Mouse (Mus musculus) forebrain, embryonic 16.5 days (tissue): Measurements from ENCODE around the gene Heatr1. TPM values are rescaled to one million over a fixed set of nuclear protein-coding genes. Genes with fewer than 3 reads are reported as not detected.
A peak's percentile ranks its signal among the peaks of the same experiment; 100 is the strongest.

Experiments used
- ATAC-seq: fragments of 200-750 bp; cut with Nextera tagmentation; 2 replicates; pipeline ENCODE4 v1.8.0; 2017; ENCODE audit warnings: mild to moderate bottlenecking, moderate library complexity
- H3K27ac ChIP-seq: fragments of 300-500 bp; sonication (generic); 2 replicates; pipeline ENCODE4 v1.5.1; 2014; ENCODE audit warnings: low read length, control low read depth
- H3K27me3 ChIP-seq: fragments of 300-500 bp; sonication (generic); replicated peaks from 2 replicates; pipeline ENCODE4 v1.6.1; 2014; ENCODE audit warnings: low read length; ENCODE audit not compliant: control insufficient read depth, insufficient read depth
- H3K36me3 ChIP-seq: fragments of 300-500 bp; sonication (generic); 2 replicates; pipeline ENCODE4 v1.6.1; 2014; ENCODE audit not compliant: control insufficient read depth, insufficient read depth
- H3K4me1 ChIP-seq: fragments of 300-500 bp; sonication (generic); replicated peaks from 2 replicates; pipeline ENCODE4 v1.6.1; 2014; ENCODE audit warnings: low read length; ENCODE audit not compliant: control insufficient read depth, insufficient read depth
- H3K4me2 ChIP-seq: fragments of 300-500 bp; sonication (generic); 2 replicates; pipeline ENCODE4 v1.6.1; 2014; ENCODE audit warnings: mild to moderate bottlenecking, low read length, control low read depth
- H3K4me3 ChIP-seq: fragments of 300-500 bp; sonication (generic); replicated peaks from 2 replicates; pipeline ENCODE4 v1.5.1; 2014; ENCODE audit warnings: mild to moderate bottlenecking, low read length, control low read depth
- H3K9ac ChIP-seq: fragments of 300-500 bp; sonication (generic); replicated peaks from 2 replicates; pipeline ENCODE4 v1.6.1; 2014; ENCODE audit warnings: low read depth, low read length, control low read depth
- H3K9me3 ChIP-seq: fragments of 300-500 bp; sonication (generic); 2 replicates; pipeline ENCODE4 v1.6.1; 2016; ENCODE audit warnings: low read length; ENCODE audit not compliant: control insufficient read depth
- WGBS: fragments of 180-500 bp; shearing (Covaris S2); extraction: QIAGEN DNeasy Blood & Tissue Kit; methylation state at CpG from one replicate; pipeline ENCODE4 v1.1.7; 2014; 5-methylcytosine and 5-hydroxymethylcytosine counted together
- polyA plus RNA-seq: library from polyadenylated mRNA; unstranded; fragments of >200 nt; fragmentation: Nextera tagmentation; extraction: Ambion mirVana; gene quantifications from 2 replicates; pipeline ENCODE4 v1.2.1, GENCODE M21; 2015

The Heatr1 gene
- 17.8 and 18.9 TPM in 2 replicates for polyA plus RNA-seq

DNA sequence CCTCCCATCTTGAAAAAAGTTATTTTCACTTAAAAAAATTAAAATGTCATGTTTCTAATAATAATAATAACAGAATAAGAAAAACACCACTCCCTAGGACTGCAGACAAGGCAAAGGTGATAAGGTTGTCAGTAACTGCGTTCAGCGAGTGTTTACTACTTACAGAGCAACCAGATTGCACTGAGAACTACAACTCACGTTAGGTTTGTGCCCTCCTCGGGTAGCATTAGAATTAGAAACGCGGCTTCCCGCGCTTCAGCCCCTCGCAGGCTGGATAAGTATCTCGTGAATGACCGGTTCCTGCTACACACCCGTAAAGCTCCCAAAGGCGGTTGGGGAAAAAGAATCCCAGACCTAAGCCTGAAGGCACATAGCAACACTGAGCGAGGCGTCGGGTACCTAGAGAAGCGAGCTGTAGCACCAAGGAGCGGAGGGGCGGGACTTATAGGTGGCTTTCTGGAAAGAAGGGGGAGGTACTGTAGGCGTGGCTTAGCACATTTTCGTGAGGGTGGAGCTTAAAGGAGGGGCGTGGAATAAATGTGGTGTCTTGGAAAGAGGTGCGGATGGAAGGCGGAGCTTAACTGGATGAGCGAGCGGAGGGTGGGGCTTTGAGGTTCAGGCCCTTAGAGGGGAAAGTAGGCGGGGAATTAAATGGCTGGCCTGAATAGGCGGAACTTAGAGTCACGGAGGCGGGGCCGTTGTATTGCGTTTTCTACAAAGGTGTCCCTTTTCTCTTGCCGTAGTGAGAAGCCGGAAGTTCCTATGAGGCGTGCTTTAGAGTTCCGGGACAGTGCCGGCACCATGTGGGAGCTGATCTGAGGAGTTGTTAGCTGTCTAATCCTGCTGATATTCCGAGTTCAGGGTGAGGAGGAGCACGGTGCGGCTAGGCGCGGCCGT lies at the start of gene Heatr1:
Gene Heatr1 (plus strand): TSS at position 419 of the 897 bp plus-strand sequence.
- peak; percentile 94 for ATAC-seq
- Histone ChIP-seq H3K27ac (peak within 1 kb of the TSS; percentile 49), H3K4me2 (peak within 1 kb of the TSS; percentile 69), H3K9me3 (no peaks in the 10 kb centered on the region), H3K27me3 (peaks cover 9% of the 10 kb centered on the region; the same call in 1 of the 2 replicates), H3K4me1 (peaks cover 7% of the 10 kb centered on the region), H3K4me3 (peak within 1 kb of the TSS; percentile 74), H3K9ac (peak within 1 kb of the TSS; percentile 51), H3K36me3 (0 out of 2 replicates have a peak, but pooled peaks cover 4% of the 10 kb centered on the region)
- under 1% methylated on average over 43 of the region's 43 CpGs for WGBS

DNA sequence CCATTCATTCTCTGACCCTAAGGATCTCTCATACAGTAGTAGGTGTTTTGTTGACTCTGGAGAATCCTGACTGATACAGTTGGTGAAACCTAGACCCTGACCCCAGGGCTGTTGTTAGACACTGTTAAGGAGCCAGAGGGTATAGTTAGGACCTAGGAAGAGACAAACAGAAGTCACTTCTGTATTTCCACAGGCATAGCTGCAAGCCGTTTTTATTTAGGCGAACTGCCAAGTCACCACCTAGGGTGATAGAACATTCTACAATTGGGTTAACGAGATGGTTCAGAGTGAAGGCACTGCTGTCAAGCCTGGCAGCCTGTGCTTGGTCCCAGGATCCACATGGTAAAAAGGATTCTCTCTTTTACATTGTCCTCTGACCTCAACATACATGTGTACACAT lies 48.0 kb upstream of the Heatr1 start:
- no peaks in the 10 kb centered on the region for H3K9me3 ChIP-seq
- no peaks in the 10 kb centered on the region for H3K36me3 ChIP-seq
- H3K27ac ChIP-seq = no peak overlapping the region
- H3K4me2 ChIP-seq = no peak overlapping the region
- H3K9ac ChIP-seq = no peak overlapping the region
- no peak overlapping the region for H3K4me3 ChIP-seq
- WGBS = 47% methylated on average over 3 of the region's 3 CpGs
- no peaks in the 10 kb centered on the region for H3K4me1 ChIP-seq
- ATAC-seq = no peak
- no peaks in the 10 kb centered on the region for H3K27me3 ChIP-seq

DNA sequence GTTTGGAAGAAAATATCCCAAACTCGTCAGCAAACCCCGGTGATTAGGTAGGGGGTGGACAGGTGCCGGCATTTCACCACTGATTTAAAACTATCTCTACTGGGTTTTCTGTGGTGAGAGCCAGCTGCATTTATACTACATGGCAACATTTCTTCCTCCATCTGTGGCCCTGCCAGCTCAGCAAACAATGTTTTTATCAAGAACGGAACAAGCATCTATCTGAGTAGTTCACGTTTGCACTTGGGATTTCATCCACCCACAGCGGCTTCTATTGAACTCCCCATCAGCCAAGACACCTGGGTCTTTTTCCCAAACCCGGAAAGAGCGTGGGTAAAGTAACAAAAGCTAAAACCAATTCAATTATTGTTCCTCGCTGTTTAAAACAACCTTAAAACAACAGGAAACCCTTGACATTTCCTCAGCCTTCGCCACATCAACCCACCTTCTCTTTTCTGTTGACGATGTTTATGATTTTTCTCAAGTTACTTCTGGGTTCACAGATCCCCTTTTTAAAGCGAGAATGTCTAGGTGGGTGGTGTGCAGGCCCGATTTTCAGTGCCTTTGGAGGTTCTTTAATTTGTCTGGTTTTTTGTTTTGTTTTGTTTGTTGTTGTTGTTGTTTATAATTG lies 45.5 kb upstream of the Heatr1 start:
- no peaks in the 10 kb centered on the region for H3K36me3 ChIP-seq
- no peak overlapping the region for H3K9ac ChIP-seq
- H3K4me2 ChIP-seq = no peak overlapping the region
- H3K27ac ChIP-seq = no peak overlapping the region
- no peaks in the 10 kb centered on the region for H3K27me3 ChIP-seq
- H3K4me1 ChIP-seq = no peaks in the 10 kb centered on the region
- ATAC-seq = no peak
- H3K4me3 ChIP-seq = no peak overlapping the region
- no peaks in the 10 kb centered on the region for H3K9me3 ChIP-seq
- 77% methylated on average over 13 of the region's 13 CpGs for WGBS

DNA sequence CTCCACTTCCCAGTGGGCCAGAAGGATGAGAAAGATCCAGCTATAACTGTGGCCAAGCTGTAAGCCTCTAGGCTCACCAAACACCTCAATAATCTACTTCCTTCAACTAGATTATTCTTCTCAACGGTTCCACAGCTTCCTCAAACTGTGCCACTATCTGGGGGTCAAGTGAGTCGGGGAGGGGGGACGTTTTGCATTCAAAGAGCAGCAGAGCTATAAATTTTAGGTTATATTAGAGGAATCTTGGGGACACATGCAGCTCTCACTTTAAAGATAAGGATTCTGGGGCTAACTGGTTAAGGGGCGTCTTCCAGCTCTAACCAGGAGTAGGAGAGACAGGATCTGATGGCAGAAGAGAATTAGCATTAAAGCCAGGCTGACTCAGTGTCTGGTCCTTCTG lies 38.6 kb upstream of the Heatr1 start:
- ATAC-seq = no peak
- no peaks in the 10 kb centered on the region for H3K36me3 ChIP-seq

DNA sequence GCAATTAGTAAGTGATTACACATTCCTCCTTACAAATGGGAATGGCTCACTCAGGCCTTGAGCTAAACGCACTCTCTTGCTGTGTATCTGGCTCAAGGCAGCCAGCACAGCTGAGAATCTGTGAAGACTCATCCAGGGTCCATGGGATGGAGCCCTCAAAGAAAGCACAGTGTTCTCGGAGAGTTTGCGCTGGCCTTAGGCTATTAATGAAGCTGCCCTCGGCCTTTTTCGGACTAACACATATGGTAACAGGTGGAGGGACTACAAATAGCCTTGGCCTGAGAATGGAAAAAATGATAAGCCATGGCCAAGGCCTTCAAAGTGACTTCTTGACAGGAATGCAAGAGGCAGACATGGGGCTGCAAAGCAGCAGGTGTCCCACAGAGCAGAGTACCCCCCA lies 37.3 kb upstream of the Heatr1 start:
- H3K27me3 ChIP-seq = no peaks in the 10 kb centered on the region
- 82% methylated on average over 5 of the region's 5 CpGs for WGBS
- H3K4me1 ChIP-seq = no peaks in the 10 kb centered on the region
- H3K4me3 ChIP-seq = no peak overlapping the region
- H3K4me2 ChIP-seq = no peak overlapping the region
- no peaks in the 10 kb centered on the region for H3K36me3 ChIP-seq
- H3K9me3 ChIP-seq = no peaks in the 10 kb centered on the region
- no peak overlapping the region for H3K27ac ChIP-seq
- no peak for ATAC-seq
- H3K9ac ChIP-seq = no peak overlapping the region

More for the DNA sequence above, 38.6 kb upstream of the Heatr1 start:
- H3K27me3 ChIP-seq = no peaks in the 10 kb centered on the region
- no peaks in the 10 kb centered on the region for H3K9me3 ChIP-seq
- 71% methylated on average over 4 of the region's 4 CpGs for WGBS
- H3K27ac ChIP-seq = no peak overlapping the region
- H3K4me2 ChIP-seq = no peak overlapping the region
- no peaks in the 10 kb centered on the region for H3K4me1 ChIP-seq
- H3K4me3 ChIP-seq = no peak overlapping the region
- no peak overlapping the region for H3K9ac ChIP-seq

DNA sequence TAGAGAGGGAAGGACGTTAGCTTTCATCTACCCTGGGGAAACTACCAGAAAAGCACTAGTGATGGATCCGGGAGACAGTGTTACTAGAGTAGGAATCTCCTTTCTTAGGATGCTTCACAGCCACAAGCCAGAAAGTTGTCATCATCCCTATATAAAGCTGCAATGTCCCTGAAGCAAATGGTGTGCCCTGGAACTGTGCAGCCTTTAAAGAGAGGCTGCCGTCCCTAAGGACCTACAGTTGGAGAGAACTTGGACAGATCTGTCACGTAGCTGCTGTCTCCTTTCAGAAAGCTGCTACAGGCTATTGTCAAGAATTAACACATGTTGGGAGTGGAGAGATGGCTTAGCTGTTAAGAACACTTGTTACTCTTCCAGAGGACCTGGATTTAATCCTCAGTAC lies 33.3 kb upstream of the Heatr1 start:
- no peak overlapping the region for H3K27ac ChIP-seq
- H3K36me3 ChIP-seq = no peaks in the 10 kb centered on the region
- H3K27me3 ChIP-seq = no peaks in the 10 kb centered on the region
- no peak for ATAC-seq
- no peak overlapping the region for H3K4me2 ChIP-seq
- H3K4me1 ChIP-seq = no peaks in the 10 kb centered on the region
- 81% methylated on average over 4 of the region's 4 CpGs for WGBS
- H3K4me3 ChIP-seq = no peak overlapping the region
- H3K9me3 ChIP-seq = no peaks in the 10 kb centered on the region
- no peak overlapping the region for H3K9ac ChIP-seq

DNA sequence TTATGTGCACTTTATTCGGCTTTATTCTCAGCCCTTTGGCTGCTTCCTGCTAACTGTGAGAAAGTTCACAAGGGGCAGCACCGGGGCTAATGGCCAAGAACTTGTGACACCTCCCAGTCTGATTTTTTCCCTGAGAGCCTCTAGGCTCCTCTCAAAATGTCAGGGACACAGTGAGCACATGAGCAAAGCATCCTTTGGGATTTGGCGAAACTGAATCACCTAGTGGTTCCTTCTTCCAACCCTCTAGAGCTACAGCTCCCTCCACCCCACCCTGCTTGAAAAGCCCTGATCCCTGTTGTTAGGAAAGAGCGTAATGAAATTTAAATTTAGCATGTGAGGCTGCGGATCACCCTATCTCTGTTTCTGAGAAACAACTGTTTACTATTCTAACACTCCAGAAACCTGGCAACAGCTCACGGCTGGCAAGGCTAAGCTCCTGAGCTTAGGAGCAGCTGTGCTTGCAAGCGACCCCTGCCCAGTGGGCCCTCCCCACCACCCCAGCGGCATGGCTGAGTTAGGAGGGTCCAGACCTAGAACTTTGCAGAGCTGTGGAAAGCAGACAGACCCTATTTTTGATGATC lies 25.7 kb upstream of the Heatr1 start:
- Histone ChIP-seq H3K4me2 (no peak overlapping the region), H3K4me3 (no peak overlapping the region), H3K9ac (no peak overlapping the region), H3K27me3 (no peaks in the 10 kb centered on the region), H3K27ac (no peak overlapping the region), H3K4me1 (no peaks in the 10 kb centered on the region), H3K36me3 (no peaks in the 10 kb centered on the region), H3K9me3 (no peaks in the 10 kb centered on the region)
- WGBS = 49% methylated on average over 8 of the region's 8 CpGs
- ATAC-seq = peak; percentile 57; the same call in 1 of the 2 replicates

DNA sequence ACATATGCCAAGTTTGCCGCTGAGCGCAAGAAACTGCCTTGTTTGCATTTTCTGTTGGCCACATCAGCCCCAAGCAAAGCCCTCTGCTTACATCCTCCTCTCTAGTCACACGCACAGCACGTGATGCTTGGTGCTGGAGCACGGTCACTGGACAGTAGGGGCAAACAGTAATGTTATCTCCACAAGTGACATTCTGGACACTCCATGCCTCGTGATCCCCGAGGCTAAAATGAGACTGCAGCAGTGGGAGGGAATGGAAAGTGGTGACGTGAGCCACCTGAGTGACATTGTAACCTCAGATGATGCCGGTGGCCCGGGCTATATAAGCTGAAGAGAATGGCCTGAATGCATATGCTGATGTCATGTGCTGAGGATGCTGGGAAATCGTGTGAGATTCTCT lies 24.9 kb upstream of the Heatr1 start:
- no peak for ATAC-seq
- H3K4me2 ChIP-seq = no peak overlapping the region
- 84% methylated on average over 11 of the region's 11 CpGs for WGBS

DNA sequence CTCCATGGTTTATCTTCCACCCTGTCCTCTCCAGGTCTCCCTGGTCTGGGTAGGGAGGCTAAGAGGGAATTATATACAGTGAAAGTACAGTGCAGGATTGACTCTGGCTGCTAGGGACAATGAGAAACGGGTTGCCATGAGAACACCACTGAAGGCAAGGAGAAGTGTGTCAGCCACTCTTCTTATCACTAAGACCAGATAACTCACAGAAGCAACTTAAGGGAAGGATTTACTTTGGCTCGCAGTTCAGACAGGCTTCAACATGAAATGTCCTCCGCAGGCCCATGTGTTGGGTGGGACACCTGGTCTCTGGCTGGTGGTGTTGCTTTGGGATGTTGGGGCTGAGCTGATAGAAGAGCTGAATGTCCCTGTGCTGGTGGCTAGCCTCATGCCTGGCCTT lies 22.1 kb upstream of the Heatr1 start:
- H3K27me3 ChIP-seq = no peaks in the 10 kb centered on the region
- 86% methylated on average over 3 of the region's 3 CpGs for WGBS
- no peak for ATAC-seq
- H3K4me1 ChIP-seq = no peaks in the 10 kb centered on the region
- H3K9ac ChIP-seq = no peak overlapping the region
- no peaks in the 10 kb centered on the region for H3K36me3 ChIP-seq
- H3K4me2 ChIP-seq = no peak overlapping the region
- H3K4me3 ChIP-seq = no peak overlapping the region
- peaks cover 3% of the 10 kb centered on the region; the same call in 1 of the 2 replicates for H3K9me3 ChIP-seq
- H3K27ac ChIP-seq = no peak overlapping the region

More for the DNA sequence above, 24.9 kb upstream of the Heatr1 start:
- H3K9ac ChIP-seq = no peak overlapping the region
- H3K4me3 ChIP-seq = no peak overlapping the region
- no peak overlapping the region for H3K27ac ChIP-seq
- peaks cover 3% of the 10 kb centered on the region; the same call in 1 of the 2 replicates for H3K9me3 ChIP-seq
- no peaks in the 10 kb centered on the region for H3K36me3 ChIP-seq
- H3K4me1 ChIP-seq = no peaks in the 10 kb centered on the region
- no peaks in the 10 kb centered on the region for H3K27me3 ChIP-seq
